Mouse (Mus musculus) cerebellum, adult 9-10 months (tissue): ENCODE measurements around the gene C1qa.

Experiments used
- DNase-seq: peaks from one replicate; pipeline ENCODE4 v3.0.0; 2022

The C1qa gene

DNA sequence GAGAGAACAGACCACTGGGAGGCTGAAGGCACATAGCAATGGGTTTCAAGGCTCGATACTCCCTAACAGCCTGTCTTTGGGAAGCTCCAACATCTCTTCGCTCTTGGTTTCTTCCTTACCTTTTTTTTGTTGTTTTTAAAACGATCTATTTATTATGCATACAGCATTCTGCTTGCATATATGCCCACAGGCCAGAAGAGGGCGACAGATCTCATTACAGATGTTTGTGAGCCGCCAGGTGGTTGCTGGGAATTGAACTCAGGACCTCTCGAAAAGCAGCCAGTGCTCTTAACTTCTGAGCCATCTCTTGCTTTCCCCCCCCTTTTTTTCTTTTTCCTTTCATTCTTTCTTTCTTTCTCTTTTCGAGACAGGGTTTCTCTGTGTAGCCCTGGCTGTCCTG, 551 bp upstream of the C1qa start:
- no peak for DNase-seq

DNA sequence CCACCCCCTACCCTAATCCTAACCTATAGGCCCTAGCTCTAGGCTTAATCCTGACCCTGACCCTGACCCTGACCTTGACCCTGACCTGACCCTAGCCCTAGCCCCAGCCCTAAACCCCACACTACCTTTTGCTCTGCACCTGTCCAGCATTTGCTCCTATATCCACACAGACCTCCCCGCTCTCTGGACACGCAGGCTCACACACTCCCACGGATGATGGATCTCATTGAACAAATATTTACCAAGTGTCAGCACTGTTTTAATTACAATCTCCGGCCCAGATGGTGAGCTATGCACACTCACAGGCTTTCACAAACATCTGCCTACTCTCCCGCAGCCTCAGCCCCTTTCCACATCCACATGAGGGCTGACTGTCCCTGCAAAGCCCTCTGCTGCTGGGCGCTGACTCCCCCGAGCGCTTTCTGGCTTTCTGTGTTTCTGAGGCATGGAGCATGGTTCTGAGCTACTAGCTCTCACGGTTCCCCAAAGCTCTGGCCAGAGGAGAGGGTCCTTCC, 462 bp downstream of the C1qa start:
- no peak for DNase-seq

DNA sequence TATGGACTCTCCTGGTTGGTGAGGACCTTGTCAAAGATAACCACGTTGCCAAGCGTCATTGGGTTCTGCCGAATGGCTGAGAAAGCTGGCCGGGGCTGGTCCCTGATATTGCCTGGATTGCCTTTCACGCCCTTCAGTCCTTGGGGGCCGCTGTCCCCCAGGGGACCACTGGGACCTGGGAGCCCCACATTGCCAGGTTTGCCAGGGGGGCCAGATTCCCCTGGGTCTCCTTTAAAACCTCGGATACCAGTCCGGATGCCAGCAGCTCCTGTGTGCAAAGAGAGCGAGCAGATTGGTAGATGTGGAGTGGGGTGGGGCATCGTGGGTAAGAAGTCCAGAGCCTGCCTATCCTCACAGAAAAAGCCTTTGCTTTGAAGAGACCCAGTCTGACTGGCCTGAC, 2.1 kb downstream of the C1qa start:
- no peak for DNase-seq

DNA sequence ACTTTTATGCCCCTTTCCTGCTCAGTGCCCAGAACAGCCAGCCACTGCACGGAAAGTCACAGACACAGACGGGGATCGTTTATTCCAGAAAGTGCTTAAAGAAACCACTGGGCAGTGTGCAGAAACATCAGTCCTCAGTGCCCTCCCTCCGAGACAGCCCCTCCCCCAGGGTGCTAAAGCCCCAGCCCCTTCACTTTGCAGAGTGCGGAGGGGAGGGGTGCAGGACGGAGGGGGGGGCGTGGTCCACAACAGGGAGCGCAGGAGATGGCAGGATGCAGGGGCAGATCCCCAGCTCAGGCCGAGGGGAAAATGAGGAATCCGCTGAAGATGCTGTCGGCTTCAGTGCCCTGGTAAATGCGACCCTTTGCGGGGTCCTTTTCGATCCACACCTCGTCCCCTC, 2.7 kb downstream of the C1qa start:
- no peak for DNase-seq

DNA sequence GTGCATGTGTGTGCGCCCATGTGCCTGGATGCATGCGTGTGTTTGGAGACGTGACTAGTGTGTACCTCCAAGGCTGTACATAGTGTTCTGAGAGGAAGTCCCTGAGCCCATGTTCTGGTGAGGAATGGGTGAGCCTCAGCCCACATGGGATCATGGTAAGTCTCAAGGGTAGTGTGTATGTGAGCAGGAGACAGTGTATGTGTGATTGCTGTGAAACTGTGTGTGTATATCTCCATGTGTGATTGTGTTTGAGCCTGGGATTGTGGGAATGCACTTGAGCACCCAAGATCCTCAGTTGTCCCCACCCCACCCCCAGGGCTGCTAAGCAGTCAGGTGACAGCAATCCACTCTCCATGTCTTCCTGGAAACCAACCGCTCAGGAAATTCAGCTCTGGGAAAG, 3.8 kb downstream of the C1qa start:
- DNase-seq, result no peak

DNA sequence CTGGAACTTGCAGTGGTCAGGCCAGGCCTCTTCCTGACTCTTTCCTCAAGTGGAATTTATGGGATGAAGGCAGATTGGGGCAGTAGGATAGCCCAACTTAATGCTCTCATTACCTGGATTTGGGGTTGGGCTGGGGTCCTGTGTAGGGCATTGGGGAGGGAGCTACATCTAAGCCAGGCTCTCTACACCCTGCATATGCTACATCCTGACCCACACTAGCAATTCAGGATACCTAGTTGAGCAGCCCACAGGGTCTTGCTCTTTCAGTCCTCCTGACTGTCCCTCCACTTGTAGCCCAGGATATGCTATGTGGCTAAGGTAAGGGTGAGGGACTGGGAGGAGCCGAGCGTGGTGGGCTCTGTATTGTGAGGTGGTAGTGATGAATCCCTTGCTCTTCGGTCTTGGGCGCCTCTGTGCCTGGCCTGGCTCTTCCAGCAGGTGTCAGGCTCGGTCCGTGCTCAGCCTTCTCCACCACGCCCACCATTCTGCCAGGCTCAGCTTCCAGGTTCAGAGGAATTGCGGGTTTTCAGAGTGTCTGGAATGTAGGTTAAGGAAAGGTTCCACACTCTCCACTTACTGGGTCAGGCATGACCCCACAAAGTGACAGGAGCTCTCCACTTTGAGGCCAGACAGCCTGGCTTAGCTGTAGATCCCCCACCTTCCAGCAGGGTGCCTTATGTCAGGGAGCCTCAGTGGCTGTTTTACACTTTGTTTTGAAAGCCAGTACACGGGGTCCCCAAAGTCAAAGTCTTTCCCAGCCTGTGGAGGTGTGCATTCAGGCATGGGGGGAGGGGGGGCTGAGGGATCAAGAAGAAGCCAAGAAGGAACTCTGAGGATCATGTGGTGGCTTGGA, 4.7 kb downstream of the C1qa start:
- peak; percentile 36 for DNase-seq

DNA sequence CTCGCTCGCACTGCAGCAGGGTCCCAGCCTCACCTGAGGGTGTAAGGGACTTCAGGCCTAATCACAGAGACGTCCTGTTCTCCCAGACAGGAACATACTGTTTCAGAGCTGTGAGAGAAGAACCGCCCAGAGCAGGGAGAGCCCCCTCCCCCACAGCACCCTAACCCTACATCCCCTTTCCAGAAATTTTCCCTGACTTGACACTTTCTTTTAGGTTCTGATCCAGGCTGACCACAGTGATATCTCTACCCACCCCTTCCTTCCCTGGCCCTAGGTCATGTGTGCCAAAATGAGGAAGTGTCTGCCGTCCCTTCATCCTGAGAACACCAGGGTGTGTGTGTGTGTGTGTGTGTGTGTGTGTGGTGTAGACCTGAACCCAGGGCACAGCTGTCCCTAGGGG, 5.8 kb downstream of the C1qa start, which contains the start of gene C1qc:
C1qc (minus strand) TSS at position 255 of the 400 bp plus-strand sequence.
- DNase-seq, result no peak

DNA sequence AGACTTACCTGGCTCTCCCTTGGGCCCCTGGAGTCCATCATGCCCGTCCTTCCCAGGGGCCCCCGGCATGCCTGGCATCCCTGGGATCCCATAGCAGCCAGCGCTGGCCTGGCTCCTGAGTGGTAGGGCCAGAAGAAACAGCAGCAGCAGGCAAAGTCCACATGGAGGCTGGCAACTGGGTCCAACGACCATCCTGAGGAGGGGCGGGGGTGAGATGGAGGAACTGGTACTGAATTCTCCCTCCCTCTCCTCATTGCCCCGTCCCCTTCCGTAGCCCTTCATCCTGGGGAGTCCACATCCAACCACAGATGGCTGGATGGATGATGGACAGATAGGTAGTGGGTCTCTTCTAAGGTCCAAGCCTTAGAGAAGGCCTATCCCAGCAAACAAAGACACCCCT, 6.2 kb downstream of the C1qa start:
- no peak for DNase-seq

DNA sequence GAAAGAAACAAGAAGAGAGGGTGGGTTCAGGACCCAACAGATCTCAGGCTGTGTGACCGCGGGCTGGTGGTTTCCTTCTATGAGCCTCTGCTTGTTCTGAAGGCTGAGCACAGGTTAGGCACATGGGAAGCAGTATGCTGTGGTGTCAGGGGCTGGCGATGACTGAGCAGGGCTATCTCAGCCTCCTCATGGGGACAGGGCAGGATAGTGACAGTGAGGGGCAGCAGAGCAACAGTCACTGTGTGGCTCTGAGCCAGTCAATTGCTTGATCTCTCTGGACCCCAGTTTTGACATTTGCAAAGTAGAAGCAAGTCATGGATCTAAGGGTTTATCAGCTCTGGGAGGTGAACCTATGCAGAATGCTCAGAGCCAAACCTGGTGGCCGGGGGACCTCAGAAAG, 7.5 kb downstream of the C1qa start:
- no peak for DNase-seq

DNA sequence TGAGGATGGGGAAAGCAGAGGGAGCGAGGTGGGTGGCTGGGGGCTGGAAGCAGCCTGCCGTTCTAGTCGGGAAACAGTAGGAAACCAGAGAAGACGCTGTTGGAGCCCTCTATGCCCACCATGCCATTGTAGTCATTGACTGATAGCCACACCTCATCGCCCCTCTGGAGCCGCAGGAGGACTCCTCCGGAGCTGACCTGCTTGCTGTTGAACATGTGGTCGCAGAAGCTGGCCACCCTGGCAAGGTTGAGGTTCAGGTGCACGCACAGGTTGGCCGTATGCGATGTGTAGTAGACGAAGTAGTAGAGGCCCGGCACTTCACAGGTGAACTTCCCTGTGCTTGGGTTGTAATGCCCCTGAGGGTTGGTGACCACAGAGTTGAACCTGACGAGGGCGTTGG, 8.6 kb downstream of the C1qa start:
- DNase-seq, result no peak

DNA sequence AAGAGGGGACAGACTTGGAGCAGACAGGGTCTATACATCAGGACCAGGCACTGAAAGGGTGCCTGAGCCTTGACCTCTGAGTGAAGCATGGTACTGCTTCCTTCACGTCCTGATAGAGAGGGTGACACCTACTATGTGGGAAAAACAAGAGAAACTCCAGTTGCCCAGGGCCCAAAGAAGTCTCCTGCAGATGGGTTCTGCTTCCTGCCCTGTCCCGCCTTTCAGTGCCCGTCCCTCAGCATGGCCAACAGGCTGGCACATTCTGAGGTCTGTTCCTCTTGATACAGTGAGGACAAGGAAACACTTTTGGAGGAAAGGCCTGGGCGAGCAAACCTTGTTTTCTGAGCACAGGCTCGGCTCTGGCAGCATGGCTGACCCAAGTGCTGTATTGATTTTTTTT, 10.9 kb downstream of the C1qa start:
- DNase-seq, result no peak

DNA sequence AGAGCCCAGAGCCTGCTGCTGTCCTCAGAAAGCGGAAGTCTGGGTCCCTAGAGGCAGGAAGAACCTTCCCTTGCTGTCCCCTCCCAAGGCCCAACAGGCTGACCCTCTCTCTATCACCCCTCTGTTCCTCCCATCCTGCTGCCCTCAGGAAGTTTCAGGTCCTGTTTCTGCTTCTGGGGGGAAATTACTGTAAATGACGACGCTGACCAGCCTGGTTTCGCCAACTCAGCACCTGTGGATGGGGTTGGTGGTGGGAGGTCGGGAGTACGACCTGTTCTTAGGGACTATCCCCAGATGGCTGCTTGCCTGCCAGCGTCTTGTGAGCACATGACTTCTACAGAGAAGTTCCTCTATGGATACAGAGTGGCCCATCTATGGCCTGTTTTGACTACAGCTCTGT, 12.5 kb downstream of the C1qa start, which contains the start of gene C1qb:
C1qb (minus strand) TSS at position 87 of the 400 bp plus-strand sequence.
- no peak for DNase-seq

DNA sequence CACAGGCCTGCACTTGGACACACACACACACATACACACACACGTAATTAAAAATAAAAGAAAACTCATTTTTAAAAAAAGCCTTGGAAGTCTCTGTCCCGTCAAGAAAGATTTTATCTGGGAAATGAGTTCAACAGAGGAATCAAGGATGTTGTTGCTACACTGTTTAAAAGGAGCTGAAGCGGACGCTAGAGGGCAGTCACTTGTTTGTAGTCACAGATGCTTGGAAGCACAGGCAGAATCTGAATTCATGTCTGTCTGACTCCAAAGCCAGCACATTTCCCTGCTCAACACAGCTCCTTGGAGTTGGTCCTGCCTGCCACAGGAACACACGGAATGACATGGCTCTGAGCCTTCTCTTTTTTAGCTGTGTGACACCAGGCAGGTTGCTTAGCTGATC, 20.0 kb downstream of the C1qa start:
- DNase-seq, result peak; percentile 25

DNA sequence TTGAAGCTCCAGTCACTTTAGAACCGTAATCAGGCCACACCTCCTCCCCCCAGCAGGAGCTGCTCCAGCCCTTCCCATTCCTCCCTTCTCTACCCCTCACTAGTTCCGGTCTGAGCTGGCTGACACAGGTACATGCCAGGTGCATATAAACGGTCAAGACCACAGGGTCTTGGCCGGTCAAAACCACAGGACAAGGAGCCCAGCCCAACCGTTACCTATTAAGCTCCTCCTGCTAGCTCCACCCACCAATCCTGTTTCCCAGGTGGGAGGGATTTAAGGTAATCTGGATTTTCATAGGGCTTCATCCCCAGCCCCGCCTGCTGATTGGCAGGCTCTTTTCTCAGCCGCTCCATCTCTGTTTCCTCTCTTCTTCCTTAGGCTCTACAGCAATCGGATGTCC, 20.4 kb downstream of the C1qa start:
- no peak for DNase-seq

DNA sequence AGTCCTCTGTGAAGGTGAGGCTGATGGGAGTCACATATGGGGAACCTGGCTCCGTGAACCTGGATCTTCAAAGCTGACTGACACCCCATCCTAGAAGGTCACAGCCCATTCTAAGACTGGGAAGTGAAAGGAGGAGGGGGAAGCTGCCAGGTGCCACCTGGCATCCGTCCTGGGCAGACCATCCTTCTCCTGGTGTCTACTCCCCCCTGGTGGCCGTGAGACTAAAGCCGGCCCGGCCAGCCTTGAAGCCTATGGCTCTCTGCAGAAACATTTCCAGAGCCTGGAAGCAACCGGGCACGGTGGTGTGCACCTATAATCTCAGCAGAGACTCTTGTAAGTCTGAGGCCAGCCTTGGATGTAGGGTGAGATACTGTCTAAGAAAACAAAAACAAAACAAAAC, 21.6 kb downstream of the C1qa start:
- DNase-seq, result peak; percentile 25

DNA sequence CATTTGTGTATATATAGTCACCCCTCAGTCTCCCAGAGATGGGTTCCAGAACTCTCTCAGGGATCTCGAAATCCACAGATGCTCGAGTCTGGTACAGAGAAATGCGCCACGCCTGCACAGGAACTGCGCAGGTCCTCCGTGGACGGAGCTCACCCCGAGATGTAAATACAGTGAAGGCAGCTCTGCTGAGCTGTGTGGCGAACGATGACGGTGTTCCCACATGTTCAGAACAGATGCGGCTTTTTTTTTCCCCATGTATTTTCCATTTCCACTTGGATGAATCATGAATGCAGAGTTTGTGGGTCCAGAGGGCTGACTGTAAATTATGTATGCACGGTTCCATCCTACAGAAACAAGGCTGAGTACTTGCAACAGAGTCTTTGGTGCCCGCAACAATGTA, 23.6 kb downstream of the C1qa start:
- no peak for DNase-seq

DNA sequence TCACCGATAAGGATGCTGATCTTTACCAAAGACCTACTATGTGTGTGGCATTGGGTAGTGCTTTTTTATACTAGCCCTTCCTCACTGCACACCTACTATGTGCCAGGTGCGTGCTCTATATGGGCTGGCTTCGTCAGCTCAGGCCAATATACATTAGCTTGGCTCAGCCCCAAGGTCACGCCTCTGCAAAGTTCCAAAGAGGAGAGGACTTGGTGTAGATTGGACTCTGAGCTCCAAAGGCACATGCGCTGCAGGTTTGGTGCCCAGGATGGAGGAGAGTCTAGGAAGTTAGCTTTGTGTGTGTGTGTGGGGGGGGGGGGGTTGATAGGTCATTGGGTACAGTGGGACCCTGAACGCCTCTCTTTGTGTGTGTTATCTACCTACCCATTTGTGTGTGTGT, 30.2 kb downstream of the C1qa start:
- DNase-seq, result no peak

DNA sequence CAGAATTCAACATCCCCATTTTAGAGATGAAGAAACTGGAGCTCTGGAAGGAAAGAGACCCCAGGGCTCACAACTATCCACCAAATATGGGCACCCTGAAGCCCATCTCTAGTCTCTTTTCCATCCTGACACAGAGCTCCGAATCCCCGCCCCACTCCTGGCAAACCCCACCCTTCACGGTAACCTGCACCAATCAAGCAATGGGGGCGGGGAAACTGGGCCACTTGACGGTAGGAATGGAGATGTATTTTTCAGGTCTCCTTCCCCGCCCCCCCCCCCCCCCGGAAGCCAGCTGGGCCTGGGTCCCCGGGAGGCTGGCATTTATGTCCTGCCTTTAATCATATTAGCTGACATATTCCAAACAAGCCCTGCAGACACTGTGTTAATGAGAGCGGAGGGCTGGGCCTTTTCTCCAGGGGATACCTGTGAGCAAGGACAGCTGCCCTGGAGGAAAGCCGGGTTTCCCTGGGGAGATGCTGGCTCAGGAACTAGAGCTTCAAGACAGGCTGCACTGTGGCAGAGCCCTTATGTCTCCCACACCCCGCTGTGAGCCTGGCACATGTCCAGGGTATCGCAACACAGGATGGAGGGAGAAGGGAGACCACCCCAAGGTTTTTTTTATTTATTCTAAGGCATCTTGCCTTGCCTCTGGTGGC, 30.8 kb downstream of the C1qa start:
- DNase-seq, result peak; percentile 16

DNA sequence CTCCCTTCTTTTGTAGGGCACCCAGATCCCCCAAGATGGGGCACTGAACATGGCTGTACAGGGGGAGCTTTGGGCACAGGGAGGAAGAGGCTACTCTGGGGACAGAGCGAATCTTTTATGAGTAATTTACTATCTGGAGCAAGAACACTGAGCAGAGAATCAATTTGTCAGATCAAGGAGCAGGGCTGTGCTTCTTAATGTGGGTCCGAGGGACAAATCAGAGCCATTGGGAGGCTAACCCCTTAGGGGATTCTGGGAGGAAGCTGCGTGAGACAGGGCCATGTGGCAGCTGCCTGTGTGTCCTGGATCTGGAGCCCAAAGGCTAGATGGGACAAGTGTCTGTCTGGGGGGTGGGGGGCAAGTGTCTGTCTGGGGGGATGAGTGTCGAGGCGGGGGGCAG, 33.1 kb downstream of the C1qa start:
- no peak for DNase-seq

DNA sequence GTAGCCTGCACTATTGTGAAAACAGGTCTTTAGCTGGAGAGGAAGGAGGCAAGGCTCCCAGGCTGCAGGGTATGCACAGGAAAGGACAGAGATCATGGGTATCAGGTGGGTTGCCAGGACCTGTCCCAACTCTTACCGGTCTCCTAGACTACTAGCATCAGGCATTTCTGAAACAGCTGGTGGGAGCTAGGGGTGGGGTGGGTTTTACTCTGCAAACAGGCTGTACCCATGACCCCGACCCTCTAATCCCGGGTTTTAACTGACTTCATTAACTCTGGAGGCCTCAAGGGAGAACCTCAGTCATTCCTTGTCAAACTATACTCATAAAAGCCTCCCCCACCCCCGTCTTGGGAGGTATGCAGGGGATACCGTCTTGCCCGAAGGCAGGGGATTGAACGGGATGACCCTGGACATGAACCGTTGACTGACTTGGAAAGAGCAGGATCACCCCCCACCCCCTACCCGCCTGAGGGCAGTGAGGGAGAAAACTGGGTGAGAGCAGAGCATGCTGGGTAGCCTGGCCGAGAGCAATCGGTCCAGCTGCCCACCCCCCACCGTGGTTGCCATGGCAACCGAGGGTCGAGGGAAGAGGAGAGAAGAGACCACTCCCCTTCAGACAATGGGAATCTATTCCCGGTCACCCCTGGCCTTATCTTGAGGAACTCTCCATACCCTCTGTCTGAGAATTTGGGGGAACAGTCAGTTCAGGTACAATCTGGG, 33.7 kb downstream of the C1qa start:
- DNase-seq, result no peak

DNA sequence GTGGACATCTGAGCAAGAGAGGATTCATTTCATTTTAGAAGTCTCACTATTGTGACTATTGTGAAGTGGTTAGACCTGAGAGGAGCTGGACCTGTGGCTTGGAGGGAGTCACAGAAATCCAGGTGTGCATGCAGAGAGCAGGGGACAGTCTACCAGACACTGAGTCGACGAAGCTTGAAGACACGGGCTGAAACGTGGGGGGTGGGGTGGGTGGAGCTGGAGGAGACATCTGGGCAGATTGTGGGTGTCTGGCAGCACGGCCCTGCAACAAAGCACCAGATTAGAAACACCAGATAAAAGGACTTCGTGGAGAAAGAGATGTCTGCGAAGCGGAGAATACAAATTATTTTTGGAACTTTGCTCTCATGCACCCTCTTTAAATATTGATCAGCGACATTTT, 35.1 kb downstream of the C1qa start:
- no peak for DNase-seq

DNA sequence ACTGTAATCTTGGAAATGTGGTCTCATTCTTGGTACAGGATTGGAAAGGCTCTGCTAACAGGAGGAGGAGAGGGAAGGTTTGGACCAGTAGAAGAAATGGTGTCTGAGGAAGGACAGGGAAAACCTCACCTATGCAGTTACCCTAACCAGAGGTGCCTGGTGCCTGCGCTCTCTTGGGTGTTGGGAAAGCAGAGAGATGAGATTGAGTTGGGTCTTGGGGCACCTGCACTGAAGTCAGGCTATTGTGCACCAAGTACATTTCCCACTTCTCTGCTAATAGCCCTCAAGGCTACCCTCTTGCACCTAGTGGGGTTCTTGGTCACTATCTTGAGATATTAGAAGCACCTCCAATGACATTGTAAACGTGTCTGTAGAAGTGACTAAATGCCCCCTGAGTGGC, 36.2 kb downstream of the C1qa start:
- no peak for DNase-seq

DNA sequence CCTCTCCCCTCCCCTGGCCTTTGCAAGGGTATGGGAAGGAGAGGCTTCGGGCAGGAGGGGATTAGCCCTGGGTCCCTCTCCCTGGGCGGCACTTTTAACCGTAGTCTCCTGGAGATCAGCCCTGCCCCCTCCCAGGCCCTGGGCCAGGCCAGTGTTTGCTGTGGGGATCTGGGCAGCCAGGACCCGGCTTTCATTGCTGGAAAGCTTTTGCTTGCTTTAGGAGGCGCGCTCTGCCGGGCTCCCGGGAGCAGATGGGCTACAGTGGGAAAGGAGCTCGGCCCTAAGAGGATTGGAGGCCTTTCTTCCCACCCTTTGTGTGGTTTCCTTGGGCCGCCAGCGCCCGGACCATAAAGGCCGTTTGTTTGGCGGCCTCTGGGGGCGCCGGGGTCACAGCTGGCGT, 36.8 kb downstream of the C1qa start:
- DNase-seq, result no peak

DNA sequence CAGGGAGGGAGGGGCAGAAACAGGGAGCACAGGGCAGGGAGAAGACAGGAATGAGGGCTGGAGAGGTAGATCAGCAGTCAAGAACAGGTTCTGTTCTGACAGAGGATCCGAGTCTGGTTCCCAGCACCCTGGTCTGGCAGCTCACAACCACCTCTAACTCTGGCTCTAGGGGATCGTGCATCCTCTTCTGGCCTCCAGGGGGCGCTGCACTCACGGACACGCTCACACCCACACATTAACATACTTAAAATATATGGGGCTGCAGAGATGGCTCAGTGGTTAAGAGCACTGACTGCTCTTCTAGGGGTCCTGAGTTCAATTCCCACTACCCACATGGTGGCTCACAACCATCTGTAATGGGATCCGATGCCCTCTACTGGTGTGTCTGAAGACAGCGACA, 38.6 kb downstream of the C1qa start:
- DNase-seq, result no peak
